Mouse (Mus musculus): ENCODE measurements around the gene Ror2. TPM values are rescaled to one million over a fixed set of nuclear protein-coding genes. Genes with fewer than 3 reads are reported as not detected.

Ror2 gene
- polyA plus RNA-seq (2014; fragmentation: Illumina TruSeq; extraction: RNeasy Lipid Tissue Mini Kit (QIAGEN cat#74804); ENCODE audit: low read depth, low replicate concordance), result 0.68 TPM

GRCm38 (mm10) chr13:53285756-53286361, at the start of gene Ror2:
Gene Ror2, minus strand, starts transcription at chr13:53286124.

Other genes with a start within 250 kb of the Ror2 start
- gene Sptlc1, start 91.3 kb upstream of the Ror2 start, polyA plus RNA-seq (2014; fragmentation: Illumina TruSeq; extraction: RNeasy Lipid Tissue Mini Kit (QIAGEN cat#74804); ENCODE audit: low read depth, low replicate concordance), result 31.6 TPM
- gene Msx2, start 186.9 kb upstream of the Ror2 start, polyA plus RNA-seq (2014; fragmentation: Illumina TruSeq; extraction: RNeasy Lipid Tissue Mini Kit (QIAGEN cat#74804); ENCODE audit: low read depth, low replicate concordance), result 0.11 TPM

All from adipose tissue, adult 10 weeks (tissue).